Mouse (Mus musculus): ENCODE measurements around the gene Vmn2r20. TPM values are rescaled to one million over a fixed set of nuclear protein-coding genes. Genes with fewer than 3 reads are reported as not detected.
A peak's percentile ranks its signal among the peaks of the same experiment; 100 is the strongest.
"Not testable (repeated sequence)": the region's sequence is repeated elsewhere in the genome, so short reads cannot be mapped to it uniquely, and the experiment has no call there.

Vmn2r20 gene
- total RNA-seq (2017): not detected in 2 replicates

DNA sequence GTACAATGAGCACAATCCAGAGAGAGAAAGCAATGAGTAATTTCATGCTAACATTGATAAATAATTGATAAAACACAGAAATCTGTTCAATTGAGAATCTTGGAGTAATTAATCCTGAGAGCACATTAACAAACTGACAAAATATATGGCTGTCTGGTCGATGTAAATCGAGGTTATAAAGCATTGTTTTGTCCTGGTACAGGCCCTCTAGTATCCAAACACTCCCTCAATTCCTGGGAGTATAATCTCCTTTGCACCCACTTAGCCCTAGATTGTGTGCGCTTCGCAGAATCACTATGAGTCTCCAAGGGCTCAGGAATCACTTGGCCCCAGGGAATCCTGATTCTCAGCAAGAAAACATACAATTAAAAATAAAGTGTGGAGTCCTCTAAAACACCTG, at the start of gene Vmn2r20:
Gene Vmn2r20, minus strand, starts transcription at position 101 of the 400 bp plus-strand sequence.
- not testable (repeated sequence) for ATAC-seq (replicated peaks; ENCODE audit: low read depth, poor library complexity, severe bottlenecking)

DNA sequence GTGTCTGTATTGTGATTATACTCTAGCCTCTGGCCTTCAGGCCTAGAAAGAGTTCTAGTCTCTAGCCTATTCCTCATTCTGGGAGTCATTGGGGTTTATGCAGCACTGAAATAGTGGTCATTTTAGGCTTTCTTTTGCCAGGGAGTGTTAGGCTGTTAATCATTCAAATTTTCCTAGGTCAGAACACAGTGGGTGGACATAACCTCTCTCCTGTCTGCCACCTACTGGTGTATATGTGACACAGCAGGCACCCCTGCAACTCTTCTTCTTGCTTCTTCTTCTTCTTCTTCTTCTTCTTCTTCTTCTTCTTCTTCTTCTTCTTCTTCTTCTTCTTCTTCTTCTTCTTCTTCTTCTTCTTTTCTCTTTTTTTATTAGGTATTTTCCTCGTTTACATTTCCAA, 6.5 kb upstream of the Vmn2r20 start:
- peak; percentile 100 for ATAC-seq (replicated peaks; ENCODE audit: low read depth, poor library complexity, severe bottlenecking)

DNA sequence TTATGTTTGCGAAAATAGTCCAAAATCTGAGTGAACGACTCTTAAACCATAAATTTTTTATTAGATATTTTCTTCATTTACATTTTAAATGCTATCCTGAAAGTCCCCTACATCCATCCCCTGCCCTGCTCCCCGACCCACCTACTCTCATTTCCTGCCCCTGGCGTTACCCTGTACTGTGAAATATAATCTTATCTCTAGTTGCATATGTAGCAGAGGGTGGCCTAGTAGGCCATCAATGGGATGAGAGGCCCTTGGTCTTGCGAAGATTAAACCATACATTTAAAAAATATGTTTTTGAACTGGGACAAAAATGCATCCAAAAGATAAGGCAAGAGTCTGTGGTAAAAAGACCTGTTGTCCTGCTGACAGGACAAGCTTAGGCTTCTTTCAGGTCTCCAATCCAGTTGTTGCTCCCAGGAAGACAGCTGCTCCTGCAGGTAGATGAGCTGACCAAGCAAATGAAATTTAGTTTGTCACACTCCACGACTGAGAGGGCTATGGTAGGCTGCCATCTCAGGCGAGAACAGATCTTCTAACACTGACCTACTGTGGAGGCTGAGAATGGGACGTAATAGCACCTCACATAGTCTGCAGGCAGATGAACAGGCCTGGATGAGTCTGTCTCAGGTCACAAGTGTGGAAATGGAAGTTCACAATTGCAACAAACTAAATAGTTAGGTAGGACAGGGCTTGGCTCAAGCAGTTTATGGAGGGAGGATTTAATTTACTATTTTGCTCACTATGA, 10.8 kb downstream of the Vmn2r20 start:
- not testable (repeated sequence) for ATAC-seq (replicated peaks; ENCODE audit: low read depth, poor library complexity, severe bottlenecking)

GRCm38 (mm10) chr6:123388824-123389223, 29.1 kb downstream of the Vmn2r20 start:
- ATAC-seq (replicated peaks; ENCODE audit: low read depth, poor library complexity, severe bottlenecking): not testable (repeated sequence)

GRCm38 (mm10) chr6:123346141-123346540, 71.8 kb downstream of the Vmn2r20 start:
- no peak for ATAC-seq (replicated peaks; ENCODE audit: low read depth, poor library complexity, severe bottlenecking)

GRCm38 (mm10) chr6:123340093-123340492, 77.8 kb downstream of the Vmn2r20 start:
- ATAC-seq (replicated peaks; ENCODE audit: low read depth, poor library complexity, severe bottlenecking): peak; percentile 99

DNA sequence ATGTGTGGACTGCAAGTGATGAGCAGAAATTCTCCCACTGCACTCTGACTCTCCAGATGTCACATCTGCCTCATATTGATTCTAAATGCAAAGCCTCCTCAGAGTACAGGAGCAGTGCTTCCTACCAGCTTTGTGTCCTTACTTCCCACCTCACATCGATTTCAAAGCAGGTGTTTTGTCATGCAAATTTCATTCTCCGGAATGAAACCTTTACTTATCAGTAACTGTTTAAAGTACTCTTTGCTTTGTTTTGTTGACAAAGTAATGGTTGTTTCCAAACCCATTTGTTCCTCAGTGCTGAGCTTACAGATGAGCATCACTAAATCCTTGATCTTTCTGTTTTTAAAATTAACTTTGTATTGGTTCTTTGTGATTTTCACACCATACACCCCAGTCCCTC, 85.4 kb downstream of the Vmn2r20 start:
- ATAC-seq (replicated peaks; ENCODE audit: low read depth, poor library complexity, severe bottlenecking): no peak

Other genes starting within 250 kb of the Vmn2r20 start
- 0.73 TPM in 1 of 2 replicates, not detected in the other for gene Clec4b2, start 245.2 kb downstream of the Vmn2r20 start, total RNA-seq (2017)
- not detected in 2 replicates for gene Clec4n, start 188.3 kb downstream of the Vmn2r20 start, total RNA-seq (2017)
- gene Clec4d, start 156.0 kb downstream of the Vmn2r20 start, total RNA-seq (2017): 12.8 and 17.3 TPM in 2 replicates
- 22.4 and 22.8 TPM in 2 replicates for gene Clec4e, start 128.2 kb downstream of the Vmn2r20 start, total RNA-seq (2017)
- gene Vmn2r19, start 109.8 kb downstream of the Vmn2r20 start, total RNA-seq (2017): not detected in 2 replicates
- gene Vmn2r21, start 115.3 kb upstream of the Vmn2r20 start, total RNA-seq (2017): not detected in 2 replicates
- gene Vmn2r22, start 232.6 kb upstream of the Vmn2r20 start, total RNA-seq (2017): not detected in 2 replicates

All from common myeloid progenitor, adult 5-6 weeks (primary cell).